Mouse (Mus musculus) stomach, postnatal 0 days (tissue): ENCODE measurements at regions not wholly inside any gene's neighbourhood (a gene's known extent, or its start where the extent isn't known, plus 50 kb on each side); places are given as distances from the start of the nearest gene placed in this dataset.

ENCODE experiments used
- ATAC-seq: fragments of 200-750 bp; cut with Nextera tagmentation; 2 replicates; pipeline ENCODE4 v1.8.0; 2017; ENCODE audit not compliant: low FRiP score, low TSS enrichment
- DNase-seq: peaks from one replicate; pipeline ENCODE4 v3.0.0-alpha.2; 2016; ENCODE audit warnings: low spot score
- H3K27ac ChIP-seq: fragments of 300-500 bp; sonication (generic); replicated peaks from 2 replicates; pipeline ENCODE4 v1.5.1; 2014; ENCODE audit warnings: mild to moderate bottlenecking, control low read depth
- H3K27me3 ChIP-seq: fragments of 300-500 bp; sonication (generic); 2 replicates; pipeline ENCODE4 v1.6.1; 2014; ENCODE audit warnings: low read length; ENCODE audit not compliant: control insufficient read depth, insufficient read depth
- H3K36me3 ChIP-seq: fragments of 300-500 bp; sonication (generic); 2 replicates; pipeline ENCODE4 v1.6.1; 2014; ENCODE audit warnings: low read length, mixed read lengths; ENCODE audit not compliant: control insufficient read depth, insufficient read depth
- H3K4me1 ChIP-seq: fragments of 300-500 bp; sonication (generic); replicated peaks from 2 replicates; pipeline ENCODE4 v1.6.1; 2014; ENCODE audit warnings: antibody characterized with exemption; ENCODE audit not compliant: control insufficient read depth, insufficient read depth
- H3K4me2 ChIP-seq: fragments of 300-500 bp; sonication (generic); replicated peaks from 2 replicates; pipeline ENCODE4 v1.6.1; 2014; ENCODE audit warnings: low read depth, mild to moderate bottlenecking, control low read depth, moderate library complexity
- H3K4me3 ChIP-seq: fragments of 300-500 bp; sonication (generic); 2 replicates; pipeline ENCODE4 v1.5.1; 2014; ENCODE audit warnings: low read depth, low read length, control low read depth
- H3K9ac ChIP-seq: fragments of 300-500 bp; sonication (generic); 2 replicates; pipeline ENCODE4 v1.6.1; 2014; ENCODE audit warnings: mild to moderate bottlenecking, low read length, control low read depth, mixed read lengths
- H3K9me3 ChIP-seq: fragments of 300-500 bp; sonication (generic); 2 replicates; pipeline ENCODE4 v1.6.1; 2016; ENCODE audit warnings: low read length; ENCODE audit not compliant: control insufficient read depth
- CTCF ChIP-seq: IDR thresholded peaks from 2 replicates; pipeline ENCODE4 v1.5.1; 2016; ENCODE audit warnings: antibody characterized with exemption, low read depth, mild to moderate bottlenecking, moderate library complexity
- EP300 ChIP-seq: optimal IDR thresholded peaks from 2 replicates; pipeline ENCODE3; 2016; ENCODE audit warnings: antibody characterized with exemption
- whole genome bisulfite sequencing: fragments of 180-500 bp; shearing (Covaris S2); extraction: QIAGEN DNeasy Blood & Tissue Kit; methylation state at CpG from one replicate; pipeline ENCODE4 v1.1.7; 2014; 5-methylcytosine and 5-hydroxymethylcytosine counted together

- Histone ChIP-seq H3K4me1 (no peaks in the 10 kb centered on the region), H3K36me3 (no peaks in the 10 kb centered on the region), H3K4me3 (no peak overlapping the region), H3K9me3 (no peaks in the 10 kb centered on the region), H3K27ac (no peak overlapping the region), H3K9ac (no peak overlapping the region), H3K27me3 (no peaks in the 10 kb centered on the region), H3K4me2 (no peak overlapping the region)
- TF ChIP-seq CTCF (no peak), EP300 (no peak)
- no peak for ATAC-seq
- WGBS: 24% methylated on average over 2 of the region's 2 CpGs
- no peak for DNase-seq
These were observed 62.8 kb upstream of the Dph5 start for GRCm38 (mm10) chr3:115824792-115825191.

DNA sequence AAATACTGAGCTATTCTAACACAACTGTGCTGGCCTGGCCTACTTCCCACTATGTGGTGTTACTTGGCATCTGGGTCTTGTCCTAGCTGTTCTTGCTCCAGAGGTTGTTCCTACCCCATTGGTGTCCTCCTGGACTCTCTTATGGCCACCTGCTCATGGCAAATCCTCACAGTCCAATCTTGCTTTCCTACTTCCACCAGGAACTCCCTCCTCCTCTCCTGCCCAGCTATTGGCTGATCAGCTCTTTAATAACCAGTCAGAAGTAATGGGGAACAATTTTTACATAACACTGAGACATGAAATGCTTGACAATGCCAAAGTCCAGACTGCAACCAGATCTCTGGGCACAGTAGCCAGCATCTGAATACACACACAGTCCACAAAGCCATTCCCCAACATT, 52.3 kb upstream of the Dph5 start:
- Histone ChIP-seq H3K4me1 (no peaks in the 10 kb centered on the region), H3K27ac (no peak overlapping the region), H3K36me3 (no peaks in the 10 kb centered on the region), H3K27me3 (no peaks in the 10 kb centered on the region), H3K4me3 (no peak overlapping the region), H3K4me2 (no peak overlapping the region), H3K9ac (no peak overlapping the region), H3K9me3 (no peaks in the 10 kb centered on the region)
- DNase-seq (no peak), ATAC-seq (no peak)
- TF ChIP-seq EP300: no peak
- TF ChIP-seq CTCF: no peak

GRCm38 (mm10) chr3:115837617-115838216, 49.9 kb upstream of the Dph5 start:
- DNase-seq (no peak), ATAC-seq (no peak)
- Histone ChIP-seq H3K27ac (no peak overlapping the region), H3K27me3 (no peaks in the 10 kb centered on the region), H3K4me2 (no peak overlapping the region), H3K4me1 (no peaks in the 10 kb centered on the region), H3K9me3 (no peaks in the 10 kb centered on the region), H3K36me3 (no peaks in the 10 kb centered on the region), H3K4me3 (no peak overlapping the region), H3K9ac (no peak overlapping the region)
- TF ChIP-seq EP300: no peak
- TF ChIP-seq CTCF: no peak
- 81% methylated on average over 1 of the region's 1 CpGs for WGBS
